Mouse (Mus musculus): ENCODE measurements around the gene Gm10160.

The Gm10160 gene

GRCm38 (mm10) chr7:81855694-81856093 lies at the start of gene Gm10160:
Gene Gm10160 (minus strand): TSS chr7:81855794.
- no peak for DNase-seq

GRCm38 (mm10) chr7:81904926-81905325 lies 49.3 kb upstream of the Gm10160 start:
- DNase-seq, result no peak

DNA sequence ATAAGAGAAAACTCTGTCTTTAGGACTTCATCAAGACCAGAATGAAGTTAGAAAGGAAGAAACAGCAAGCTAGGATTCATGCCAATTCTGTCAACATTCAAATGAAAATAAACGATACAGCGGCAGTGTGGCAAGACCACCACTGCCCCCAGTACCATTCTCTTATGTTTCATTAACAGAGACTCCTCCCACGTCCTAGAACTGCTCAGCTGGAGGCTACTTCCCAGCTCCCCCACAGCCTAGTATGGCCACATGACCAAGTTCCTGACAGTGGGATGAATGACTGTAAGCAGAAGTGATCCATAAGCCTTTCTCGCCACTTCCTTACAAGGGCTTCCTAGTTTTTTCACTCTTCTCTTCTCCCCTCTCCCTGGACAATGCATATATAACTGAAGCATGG lies 48.5 kb upstream of the Gm10160 start:
- DNase-seq, result no peak

GRCm38 (mm10) chr7:81899361-81899760 lies 43.8 kb upstream of the Gm10160 start:
- DNase-seq, result no peak

DNA sequence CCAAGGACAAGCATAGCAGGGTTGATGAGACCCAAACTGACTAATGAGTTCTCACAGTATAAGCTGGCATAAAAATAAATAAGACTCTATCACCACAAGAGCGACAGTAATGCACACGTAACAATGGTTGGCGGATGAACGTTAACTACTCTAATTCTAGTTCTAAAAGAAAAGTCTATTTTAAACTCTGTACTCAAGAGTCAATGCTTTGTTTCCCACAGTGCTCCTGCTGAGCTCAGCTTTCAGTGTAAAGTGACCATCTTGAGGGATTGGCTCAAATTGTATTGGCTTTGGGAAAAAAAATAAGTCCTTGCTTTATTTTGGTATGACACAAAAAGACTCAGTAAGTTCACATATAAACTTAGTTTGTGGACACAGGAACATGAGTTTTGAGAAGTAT lies 29.5 kb upstream of the Gm10160 start:
- no peak for DNase-seq

DNA sequence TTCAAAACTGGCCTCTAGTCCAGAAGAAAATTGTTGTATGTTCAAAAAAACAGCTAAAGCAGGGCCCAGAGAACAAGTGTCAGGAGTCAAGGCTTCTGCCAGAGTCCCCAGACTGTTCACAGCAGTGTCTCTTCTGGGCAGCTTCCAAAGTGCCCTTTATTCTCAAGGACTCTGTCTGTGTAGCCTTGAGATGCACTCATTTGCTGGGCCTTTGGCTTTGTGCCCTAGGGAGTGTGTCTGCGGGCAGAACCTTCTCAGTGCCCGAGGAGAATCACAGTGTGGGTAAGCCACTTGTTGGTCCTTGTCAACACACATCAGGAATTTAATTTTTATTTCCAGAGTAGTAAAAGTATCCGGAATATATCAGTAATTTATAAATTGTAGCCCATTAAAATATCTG lies 26.0 kb upstream of the Gm10160 start:
- peak; percentile 16 for DNase-seq

- DNase-seq, result peak; percentile 81
Measured at GRCm38 (mm10) chr7:81880797-81881196, 25.2 kb upstream of the Gm10160 start.

GRCm38 (mm10) chr7:81880286-81880685 lies 24.7 kb upstream of the Gm10160 start:
- DNase-seq, result peak; percentile 19

- no peak for DNase-seq
Measured at GRCm38 (mm10) chr7:81875372-81875771, 19.8 kb upstream of the Gm10160 start.

DNA sequence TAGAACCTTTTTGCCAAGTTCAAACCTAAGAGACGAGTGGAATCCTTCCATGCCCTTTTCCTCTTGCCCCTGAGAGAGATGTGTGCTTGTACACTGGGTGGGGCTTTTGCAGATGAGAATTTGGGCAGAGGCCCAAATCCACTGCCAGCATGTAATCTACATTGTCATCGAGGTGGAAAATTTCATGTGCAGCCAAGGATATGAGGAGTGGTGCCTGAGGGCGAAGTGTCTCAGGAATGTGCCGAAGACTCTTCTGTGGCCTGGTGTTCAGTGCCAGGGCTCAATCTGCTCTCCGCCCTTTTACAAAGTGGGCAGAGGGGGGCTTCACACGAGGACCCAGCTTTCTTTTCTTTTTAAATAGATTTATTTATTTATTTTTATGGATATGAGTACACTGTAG lies 19.0 kb upstream of the Gm10160 start:
- DNase-seq, result no peak

DNA sequence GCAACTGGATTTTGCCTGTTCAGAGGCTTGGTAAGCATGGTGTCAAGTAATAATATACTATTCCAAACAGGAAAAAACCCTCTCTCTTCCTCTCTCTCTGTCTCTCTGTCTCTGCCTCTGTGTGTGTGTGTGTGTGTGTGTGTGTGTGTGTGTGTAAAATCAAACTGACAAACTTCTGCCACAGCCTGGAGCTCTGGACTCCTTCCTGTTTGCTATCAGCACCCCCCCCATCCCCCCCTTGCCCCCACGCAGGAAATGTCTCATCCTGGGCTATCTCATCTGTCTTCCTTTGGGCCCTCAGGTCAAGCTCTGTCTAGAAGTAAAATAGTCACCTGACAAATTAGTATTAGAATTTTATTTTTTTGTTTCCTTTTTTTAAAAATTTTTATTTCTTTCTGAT lies 18.2 kb upstream of the Gm10160 start:
- DNase-seq, result no peak

DNA sequence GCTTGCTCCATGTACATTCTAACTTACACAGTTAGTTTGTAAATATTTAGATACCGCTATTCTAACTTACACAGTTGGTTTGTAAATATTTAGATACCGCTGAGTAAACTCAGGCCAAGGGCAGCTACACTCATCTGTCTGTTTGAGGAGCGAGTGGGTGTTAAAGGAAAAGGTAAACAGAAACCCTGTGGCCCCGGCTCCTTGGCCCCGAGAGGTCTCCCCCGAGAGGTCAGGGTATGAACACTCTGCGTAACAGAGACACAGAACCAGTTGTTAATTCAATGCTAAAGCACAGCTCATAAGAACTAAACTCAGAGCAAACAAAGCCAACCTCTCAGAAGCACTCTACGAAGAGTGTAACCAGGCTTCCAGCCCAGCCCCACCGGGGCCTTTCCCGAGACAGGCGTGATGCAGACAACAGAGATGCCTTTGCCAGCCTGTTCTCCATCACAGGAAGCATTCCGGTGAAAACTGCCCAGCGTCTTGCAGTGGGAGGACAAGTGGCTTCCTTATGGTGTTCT lies 17.0 kb upstream of the Gm10160 start:
- no peak for DNase-seq

DNA sequence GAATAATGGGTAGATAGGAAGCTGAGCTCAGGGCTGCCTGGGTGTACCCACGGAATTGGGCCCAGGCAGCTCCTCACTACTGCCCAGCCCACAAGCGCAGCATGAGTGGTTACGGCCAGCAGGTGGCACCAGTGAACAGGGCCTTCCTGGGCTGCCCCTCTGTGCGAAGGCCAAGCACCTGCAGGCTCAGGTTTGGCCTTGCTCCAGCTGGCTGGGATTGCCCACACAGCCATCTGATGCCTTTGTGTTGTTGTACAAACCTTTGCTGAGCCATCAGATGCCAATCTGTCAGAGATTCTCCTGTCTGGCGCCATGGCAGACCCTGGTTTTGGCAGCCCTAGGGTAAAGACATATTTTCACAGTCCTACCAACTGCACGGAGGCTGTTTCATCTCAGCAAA lies 12.6 kb upstream of the Gm10160 start:
- peak; percentile 84 for DNase-seq

DNA sequence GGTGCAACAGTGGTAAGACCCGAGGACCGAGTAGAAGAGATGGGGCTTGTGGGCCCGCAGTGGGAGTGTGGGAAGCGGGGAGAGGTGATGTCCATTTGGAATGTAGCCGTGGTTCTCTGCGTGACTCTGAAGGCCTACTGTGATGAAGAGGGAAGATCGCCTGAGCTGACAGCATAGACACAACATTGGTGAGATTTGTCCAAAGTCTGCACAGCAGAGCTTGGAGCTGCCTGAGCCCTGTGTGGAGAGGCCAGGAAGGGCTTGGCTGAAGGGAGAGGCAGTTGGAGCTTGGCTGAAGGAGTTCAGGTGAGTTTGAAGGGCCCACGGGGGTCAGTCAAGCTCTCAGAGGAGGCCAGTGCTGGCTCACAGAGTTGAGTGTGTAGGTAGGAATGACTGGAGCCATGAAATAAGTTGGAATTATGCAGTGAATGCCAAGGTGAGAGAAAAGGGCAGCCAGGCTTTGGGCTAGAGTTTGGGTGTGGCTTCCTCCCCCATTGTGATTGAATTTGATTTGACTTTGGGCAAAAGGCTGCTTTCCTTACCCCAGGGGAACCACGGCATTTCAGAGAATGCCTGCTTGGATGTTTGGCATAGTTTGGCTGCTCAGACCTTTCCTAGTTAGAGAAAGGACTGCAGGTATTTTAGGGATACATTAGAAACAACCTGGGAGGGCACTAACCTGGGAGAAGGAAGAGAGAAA lies 11.8 kb upstream of the Gm10160 start:
- no peak for DNase-seq

GRCm38 (mm10) chr7:81865937-81866336 lies 10.3 kb upstream of the Gm10160 start:
- no peak for DNase-seq

DNA sequence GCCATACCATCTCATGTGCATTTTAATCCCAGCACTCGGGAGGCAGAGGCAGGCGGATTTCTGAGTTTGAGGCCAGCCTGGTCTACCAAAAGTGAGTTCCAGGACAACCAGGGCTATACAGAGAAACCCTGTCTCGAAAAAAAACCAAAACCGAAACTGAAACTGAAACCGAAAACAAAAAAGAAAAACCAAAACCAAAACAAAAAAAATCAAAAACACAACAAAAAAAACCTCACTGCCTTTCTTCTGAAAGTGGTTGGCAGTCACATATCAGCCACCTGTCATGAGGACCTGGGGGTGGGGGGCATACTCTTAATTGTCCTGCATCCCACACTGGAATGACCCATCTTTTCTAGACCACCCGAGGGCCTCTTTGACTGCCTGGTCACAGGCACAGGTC lies 9.0 kb upstream of the Gm10160 start:
- no peak for DNase-seq

- DNase-seq, result peak; percentile 91
Measured at GRCm38 (mm10) chr7:81862587-81863583, 7.3 kb upstream of the Gm10160 start.

- no peak for DNase-seq
Measured at GRCm38 (mm10) chr7:81861921-81862320, 6.3 kb upstream of the Gm10160 start.

- no peak for DNase-seq
Measured at GRCm38 (mm10) chr7:81861461-81861860, 5.9 kb upstream of the Gm10160 start.

DNA sequence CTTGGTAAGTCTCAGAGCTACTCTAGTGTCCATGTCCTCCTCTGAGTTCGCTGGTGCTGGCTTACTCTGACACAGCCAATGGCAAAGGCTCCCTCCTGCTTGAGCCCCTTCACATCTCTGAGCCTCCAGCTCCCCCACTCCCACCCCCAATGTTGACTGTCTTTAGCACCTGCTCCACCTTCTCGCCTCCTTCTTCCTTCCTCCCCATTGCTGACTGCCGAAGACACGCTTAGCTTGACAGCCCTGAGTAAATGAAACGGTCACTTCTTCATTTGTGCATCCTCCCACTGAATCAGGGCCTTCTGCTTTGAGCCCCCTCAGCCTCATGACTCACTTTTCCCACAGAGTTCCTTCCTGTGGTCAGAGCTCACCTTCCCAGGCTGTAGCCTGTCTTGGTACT lies 5.4 kb upstream of the Gm10160 start:
- DNase-seq, result peak; percentile 77

GRCm38 (mm10) chr7:81860071-81860470 lies 4.5 kb upstream of the Gm10160 start:
- DNase-seq, result peak; percentile 57

DNA sequence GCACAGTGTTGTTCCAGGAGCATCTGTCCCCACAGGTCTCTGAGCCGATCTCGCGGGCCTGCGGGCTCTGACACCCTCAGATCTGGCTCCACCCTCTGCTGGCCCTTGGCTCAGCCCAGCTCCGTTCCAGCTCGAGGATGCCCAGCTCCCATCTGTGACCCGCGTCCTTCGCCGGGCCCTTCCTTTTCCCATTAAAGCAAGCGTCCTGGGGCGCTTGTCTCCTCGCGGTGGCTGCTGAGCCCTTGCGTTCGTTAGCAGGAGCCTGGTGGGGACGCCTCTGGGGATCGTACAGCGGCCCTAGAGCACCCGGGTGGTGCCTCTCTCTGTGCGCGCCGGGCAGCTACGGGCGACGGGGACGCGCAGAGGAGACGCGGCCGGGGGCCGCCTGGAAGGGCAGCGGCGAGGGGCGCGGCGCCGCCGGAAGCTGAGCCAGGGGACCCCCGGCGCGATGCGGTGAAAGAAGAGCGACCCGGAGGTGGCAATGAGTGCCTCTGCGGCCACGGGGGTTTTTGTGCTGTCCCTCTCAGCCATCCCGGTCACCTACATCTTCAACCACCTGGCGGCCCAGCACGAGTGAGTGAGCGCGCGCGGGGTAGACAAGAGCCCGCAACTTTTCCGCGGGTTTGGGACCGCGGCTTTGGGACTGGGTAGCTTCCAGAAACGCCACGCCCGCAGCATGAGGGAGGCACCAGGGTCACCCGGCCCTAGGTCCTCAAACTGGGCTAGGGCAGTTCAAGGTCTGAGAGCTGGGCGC lies 3.6 kb upstream of the Gm10160 start, which contains the start of gene Tm6sf1:
Tm6sf1 (plus strand) TSS at position 34 of the 754 bp plus-strand sequence.
- DNase-seq, result peak; percentile 68

- no peak for DNase-seq
Measured at GRCm38 (mm10) chr7:81858236-81858635, 2.6 kb upstream of the Gm10160 start.
